Mouse (Mus musculus) A20 (cell line): ENCODE results near the gene Sarnp.

Source experiments
- DNase-seq: peaks from one replicate; pipeline ENCODE4 v3.0.0-alpha.2; 2011; ENCODE audit warnings: low read depth, low spot score

Gene Sarnp

DNA sequence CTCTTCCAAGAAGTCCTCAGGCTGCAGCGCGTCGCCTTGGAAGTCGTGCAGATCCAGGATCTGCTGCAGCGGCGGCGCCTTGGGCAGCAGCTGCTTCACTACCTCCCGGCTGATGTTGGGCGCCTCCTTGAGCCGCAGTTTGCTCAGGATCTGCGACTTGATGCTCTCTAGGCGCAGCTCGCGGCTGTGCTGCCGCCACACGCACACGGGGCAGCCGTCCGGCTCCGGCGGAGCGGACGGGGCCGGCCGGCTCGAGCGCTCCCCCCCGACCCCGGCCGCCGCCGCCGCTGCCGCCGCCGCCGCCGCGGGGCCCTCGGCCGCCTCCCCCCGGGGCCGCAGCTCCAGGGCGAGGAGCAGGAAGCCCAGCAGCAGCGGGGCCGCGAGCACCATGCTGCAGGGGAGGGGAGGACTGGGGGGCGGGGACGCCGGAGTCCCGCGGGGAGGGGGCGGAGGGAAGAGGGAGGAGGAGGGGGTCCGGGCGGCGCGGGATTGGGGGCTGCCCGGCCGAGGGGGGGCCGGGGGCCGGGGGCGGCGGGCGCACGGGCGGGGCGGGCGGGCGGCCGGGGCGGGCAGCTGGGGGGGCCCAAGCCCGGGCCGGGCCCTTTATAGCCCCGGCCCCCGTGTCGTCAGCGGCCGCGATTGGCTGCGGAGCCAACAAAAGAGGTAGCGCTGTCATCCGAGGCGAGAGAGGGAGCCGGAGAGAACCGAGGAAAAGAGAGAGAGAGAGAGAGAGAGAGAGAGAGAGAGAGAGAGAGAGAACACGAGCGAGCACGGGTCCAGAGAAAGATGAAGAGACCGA is 74.4 kb downstream of the Sarnp start, which contains the start of gene Gdf11:
TSS of gene Gdf11 (minus strand) at position 423 of the 799 bp plus-strand sequence.
- peak; percentile 63 for DNase-seq

DNA sequence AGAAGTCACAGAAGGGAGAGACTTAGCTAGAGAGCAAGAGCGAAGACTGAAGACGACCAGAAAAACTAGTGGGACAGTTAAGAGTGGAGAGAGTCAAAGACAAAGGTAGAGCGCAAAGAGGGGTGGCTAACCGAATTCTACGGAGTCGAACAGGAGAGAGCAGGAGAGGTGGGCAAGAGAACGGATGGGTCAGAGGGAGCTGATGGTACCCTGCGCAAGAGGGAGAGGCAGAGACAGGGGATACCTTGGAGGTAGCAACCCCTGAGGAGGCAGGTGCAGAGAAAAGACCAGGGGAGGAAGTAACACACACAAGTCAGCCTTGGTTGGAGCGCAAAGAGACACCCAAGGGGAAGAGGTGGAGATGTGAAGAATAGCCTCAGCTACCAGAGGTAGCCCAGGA is 75.1 kb downstream of the Sarnp start:
- DNase-seq, result no peak

DNA sequence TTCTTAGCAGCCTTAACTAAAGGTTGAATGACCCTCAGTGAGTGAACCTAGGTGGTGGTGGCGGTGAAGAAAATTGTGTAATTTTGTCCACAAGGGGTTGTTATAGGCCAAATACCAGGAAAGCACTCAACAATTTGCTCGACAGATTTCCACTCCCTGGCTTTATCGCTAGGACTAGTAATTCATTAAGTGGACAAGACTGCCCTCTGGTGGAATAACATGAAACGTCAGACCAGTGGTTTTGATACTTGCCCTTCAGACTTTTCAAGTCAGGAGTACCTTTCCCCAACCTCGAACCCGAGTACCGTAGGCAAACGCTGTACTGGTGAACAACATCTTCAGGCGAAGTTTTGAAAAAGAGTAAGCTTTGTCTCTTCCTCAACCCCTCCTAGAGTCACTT is 78.3 kb downstream of the Sarnp start:
- DNase-seq, result peak; percentile 82

GRCm38 (mm10) chr10:128895952-128896693 is 79.0 kb downstream of the Sarnp start:
- DNase-seq, result no peak

DNA sequence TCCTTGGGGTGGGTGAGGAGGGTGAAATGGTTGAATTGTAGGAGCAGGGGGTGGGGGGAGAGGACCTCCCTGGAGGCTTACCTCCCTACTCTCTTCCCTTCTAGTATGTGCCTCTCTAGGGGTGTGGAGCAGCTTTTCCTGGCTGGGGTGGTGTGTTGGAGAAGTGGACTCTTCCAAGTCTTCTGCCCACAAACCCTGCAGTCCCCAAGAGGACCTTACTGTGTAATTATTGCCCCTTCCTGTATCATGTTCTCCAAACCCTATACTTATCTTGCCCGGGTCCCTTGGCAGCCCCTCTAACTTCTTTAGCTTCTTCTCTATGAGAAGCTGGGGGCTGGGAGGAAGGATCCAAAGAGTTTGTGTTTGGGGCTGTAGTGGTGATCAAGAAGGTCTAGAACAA is 79.7 kb downstream of the Sarnp start:
- no peak for DNase-seq

GRCm38 (mm10) chr10:128897501-128897900 is 80.4 kb downstream of the Sarnp start:
- no peak for DNase-seq

DNA sequence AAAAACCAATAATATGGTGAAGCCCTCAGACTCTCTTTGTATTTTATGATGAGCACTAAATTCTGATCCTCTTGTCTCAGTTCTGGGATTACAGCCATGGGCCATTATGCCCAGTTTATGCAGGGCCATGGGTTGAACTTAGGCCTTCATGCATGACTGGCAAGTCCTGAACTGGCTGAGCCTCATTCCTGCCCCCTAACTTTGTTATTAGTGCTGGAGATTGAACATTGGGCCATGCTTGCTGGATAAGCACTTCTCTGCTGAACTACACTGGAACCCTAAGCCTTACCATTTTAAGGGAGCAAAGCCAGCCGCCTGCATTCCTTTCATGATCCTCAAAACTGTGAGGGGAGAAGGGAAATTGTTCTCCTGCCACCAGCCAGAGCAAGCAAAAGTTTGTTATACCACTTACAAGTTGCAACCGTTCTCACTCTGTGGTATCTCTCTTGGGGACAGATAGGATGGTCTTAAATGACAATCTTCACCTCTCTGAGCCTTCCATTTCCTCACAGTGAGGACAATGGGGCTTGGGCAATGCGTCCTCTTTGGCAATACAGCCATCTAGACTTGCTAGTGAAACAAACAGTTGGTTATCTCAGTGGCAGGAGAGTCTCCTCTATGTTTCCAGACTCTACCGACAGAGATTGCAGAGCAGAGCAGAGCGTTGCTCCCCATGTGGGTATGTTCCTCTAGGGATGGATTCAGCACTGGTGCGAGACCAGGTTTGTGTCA is 82.8 kb downstream of the Sarnp start:
- DNase-seq, result no peak

DNA sequence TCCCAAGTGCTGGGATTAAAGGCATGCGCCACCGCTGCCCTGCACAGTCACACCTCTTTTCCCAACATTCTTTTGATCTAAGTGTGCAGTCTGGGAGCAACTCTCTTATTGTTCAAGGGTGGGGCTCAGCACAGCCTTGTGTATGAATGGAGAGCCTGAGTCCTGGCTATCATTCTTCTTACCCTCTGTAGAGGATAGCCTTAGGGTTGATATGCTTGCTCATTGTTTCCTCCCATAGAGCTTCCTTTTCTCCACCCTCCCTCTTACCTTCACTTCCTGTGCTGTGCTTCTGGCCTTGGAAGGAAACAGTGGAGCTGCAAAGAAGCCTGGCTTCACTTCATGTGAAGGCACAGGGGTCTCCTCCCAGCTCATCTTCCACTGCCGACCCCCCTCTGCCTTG is 83.6 kb downstream of the Sarnp start, which contains the start of gene Cd63:
TSS of gene Cd63 (plus strand) at position 292 of the 400 bp plus-strand sequence.
- no peak for DNase-seq

DNA sequence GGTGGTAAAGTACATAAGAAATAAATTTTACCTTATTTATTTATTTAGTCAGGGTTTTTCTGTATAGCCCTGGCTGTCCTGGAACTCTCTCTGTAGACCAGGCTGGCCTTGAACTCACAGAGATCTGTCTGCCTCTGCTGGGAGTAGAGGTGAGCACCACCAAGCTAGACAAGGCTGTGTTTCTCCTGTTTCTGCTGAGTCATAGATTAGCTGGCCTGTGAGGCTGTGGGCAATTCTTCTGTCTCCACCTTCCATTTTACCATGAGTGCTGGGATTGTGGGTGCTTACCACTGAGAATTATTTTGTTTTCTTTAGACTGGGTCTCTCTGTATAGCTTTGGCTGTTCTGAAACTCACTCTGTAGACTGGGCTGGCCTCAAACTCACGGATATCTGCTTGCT is 84.3 kb downstream of the Sarnp start:
- DNase-seq, result no peak

DNA sequence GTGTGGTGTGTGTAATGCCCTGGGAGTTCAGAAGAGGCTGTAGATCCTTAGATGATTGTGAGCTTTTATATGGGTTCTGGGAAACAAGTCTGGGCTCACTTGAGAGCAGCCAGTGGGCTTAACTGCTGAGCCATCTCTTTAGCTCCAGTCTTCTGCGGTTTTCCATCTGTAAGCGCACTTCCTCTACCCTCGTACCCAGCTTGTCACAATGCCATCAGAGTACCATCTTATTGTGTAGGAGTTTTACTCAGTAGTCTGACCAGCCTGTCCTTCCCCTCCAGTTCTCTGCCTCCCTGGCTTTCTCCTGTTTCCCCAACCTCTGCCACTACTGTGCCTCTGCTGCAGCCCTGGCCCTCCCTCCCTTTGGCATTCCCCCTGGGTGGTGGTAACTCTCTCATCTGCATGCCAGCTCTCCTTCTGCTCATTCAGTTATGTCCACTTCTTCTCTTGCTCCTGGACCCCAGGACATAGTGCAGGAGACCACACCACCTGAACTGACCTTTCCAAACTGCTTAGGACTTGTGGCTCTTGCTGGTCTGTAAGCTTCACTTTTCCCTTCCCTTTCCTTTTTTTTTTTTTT is 85.4 kb downstream of the Sarnp start:
- DNase-seq, result no peak

DNA sequence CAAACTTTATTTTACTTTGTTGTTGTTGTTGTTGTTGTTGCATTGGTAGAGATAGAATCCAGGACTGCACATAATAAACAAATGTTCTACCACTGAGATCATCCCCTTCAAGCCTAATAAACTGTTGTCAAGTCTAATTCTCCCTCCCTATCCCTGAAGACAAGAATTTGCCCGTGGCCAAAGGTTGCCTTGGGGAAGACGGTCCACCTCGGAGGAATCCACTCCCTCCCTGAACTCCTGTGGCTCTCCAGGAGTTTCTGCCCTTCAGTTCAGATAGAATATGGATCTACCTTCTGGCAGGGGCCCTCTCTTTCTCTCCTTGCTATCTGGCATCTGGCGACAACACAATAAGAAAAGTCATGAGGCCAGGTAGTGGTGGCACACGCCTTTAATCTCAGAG is 87.7 kb downstream of the Sarnp start:
- DNase-seq, result no peak

DNA sequence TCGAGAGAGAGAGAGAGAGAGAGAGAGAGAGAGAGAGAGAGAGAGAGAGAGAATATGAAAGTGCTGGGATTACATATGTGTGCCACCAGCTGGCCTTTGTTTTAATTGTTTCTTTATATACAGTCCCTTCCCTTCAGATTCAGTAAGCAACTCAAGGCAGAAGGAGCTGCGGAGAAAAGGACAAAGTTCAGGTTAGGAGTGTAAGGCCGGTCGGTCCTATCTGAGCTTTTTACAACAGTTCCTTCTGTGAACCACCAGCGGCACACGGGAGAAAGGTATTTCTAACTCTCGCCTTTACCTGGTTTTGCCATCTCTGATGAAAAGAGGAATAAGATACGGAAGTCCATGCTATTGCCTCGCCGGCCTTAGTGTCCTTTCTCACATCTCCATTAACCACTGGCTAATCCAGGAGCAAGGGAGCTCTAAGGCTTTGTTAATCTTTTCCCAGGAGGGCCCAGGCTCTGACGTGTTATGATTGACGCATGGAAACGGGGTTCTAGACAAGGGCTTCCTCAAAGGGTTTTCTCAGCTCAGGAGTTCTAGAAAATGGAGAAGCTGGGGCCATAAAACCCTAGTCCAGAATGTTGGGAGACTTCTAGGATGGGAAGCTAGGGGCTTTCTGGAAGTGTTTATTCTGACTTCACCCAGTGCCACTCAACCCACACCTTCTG is 91.8 kb downstream of the Sarnp start:
- DNase-seq, result no peak

DNA sequence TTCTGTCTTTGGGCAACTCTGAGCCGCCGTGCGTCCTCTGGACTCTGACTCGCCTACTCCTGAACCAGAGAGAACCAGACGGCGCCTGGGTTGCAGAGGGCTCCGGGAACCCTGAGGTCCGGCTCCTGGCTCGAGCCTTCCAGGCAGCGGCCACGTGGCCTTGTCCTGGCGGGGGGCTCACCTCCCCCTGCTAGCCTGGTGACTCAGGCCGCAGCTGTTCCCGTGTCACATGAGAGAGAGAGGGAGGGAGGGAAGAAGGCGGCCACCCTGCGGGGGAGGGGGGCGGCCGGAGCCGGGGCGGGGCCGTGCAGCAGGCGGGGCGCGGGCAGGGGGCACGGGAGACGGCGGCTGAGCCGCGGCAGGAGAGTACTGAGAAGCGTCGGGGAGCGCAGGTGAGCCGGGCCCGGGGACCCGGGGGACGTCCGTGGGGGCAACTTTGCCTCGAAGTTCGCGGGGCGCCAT is 92.5 kb downstream of the Sarnp start:
- no peak for DNase-seq

DNA sequence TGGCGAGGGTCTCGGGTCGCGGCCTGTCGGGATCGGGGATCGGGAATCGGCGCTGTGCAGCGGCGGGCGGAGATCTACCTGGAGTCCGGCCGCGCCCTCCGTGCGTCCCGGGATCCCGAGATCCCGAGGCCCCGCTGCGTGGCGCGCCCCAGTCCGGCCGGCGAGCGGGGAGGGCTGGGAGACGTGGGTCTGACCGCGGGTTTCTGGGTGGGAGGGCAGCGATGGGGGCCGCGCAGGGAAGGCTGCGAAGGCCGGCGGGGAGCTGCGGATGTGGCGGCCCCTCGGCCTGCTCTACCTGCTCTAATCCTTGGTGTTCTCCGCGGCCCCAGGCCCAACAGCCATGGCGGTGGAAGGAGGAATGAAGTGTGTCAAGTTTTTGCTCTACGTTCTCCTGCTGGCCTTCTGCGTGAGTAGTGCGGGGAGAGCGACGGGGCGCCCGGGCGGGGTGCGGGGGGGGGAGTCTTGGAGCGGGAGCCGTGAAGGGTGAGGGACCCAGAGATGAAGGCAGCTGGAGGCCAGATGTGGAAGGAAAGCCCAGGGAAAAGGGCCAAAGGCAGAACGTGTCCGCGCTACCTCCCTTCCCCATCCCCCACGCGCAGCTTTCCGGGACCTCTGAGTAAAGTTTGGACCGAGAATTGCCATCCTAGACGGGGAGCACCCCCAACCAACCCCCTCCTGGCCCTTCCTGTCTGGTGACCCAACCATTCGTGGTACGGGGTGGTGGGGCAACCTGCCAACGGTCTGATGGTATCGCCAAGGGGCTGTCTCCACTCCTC is 93.1 kb downstream of the Sarnp start:
- no peak for DNase-seq

DNA sequence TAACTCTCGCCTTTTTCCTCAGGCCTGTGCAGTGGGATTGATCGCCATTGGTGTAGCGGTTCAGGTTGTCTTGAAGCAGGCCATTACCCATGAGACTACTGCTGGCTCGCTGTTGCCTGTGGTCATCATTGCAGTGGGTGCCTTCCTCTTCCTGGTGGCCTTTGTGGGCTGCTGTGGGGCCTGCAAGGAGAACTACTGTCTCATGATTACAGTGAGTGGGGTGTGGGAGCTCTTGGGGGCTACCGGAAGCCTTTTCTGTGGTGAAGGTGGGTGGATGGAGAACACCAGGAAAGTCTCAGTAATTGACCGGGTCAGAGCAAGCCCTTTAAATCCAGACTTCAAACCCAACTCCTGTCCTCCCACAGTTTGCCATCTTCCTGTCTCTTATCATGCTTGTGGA is 94.3 kb downstream of the Sarnp start:
- DNase-seq, result no peak

DNA sequence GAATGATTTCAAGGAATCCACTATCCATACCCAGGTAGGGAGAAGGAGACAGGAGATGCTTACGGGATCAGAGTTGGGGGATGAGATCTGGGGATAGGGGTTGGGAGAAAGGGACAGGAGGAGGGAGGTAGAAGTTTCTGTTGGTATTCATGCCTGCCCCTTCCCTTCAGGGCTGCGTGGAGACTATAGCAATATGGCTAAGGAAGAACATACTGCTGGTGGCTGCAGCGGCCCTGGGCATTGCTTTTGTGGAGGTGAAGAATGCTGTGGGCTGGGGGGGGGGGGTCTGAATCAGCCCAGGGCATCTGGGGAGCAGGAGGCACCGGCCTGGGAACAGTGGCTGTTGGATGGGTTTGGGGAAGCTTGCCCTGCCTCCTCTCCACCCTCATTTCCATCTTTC is 95.1 kb downstream of the Sarnp start:
- no peak for DNase-seq

- no peak for DNase-seq
Observed at GRCm38 (mm10) chr10:128912791-128913190, 95.7 kb downstream of the Sarnp start.

DNA sequence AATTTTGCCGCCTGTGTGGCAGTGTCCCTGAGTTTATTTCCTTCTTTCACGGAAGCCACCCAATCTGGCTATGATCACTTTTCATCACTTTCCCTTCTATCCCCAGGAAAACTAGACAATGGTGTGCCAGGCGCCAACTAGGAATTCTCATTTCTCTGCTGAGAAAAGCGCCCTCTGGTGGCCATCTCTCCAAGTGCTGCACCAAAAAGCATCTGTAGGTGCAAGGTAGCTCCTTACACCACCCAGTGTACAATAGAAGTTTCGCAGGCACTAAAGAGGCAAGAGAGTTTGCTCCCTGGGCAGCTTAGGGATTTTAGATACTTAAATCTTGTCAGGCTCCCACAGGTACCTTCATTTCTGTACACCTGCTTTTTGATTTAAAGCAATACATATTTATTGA is 96.1 kb downstream of the Sarnp start:
- DNase-seq, result peak; percentile 79

- DNase-seq, result no peak
Observed at GRCm38 (mm10) chr10:128913696-128914095, 96.6 kb downstream of the Sarnp start.

- peak; percentile 22 for DNase-seq
Observed at GRCm38 (mm10) chr10:128915550-128915949, 98.4 kb downstream of the Sarnp start.
